Mouse (Mus musculus) lung, embryonic 16.5 days (tissue): ENCODE results near the gene Cxcr5. TPM values are rescaled to one million over a fixed set of nuclear protein-coding genes. Genes with fewer than 3 reads are reported as not detected.
A peak's percentile ranks its signal among the peaks of the same experiment; 100 is the strongest.

Source experiments
- ATAC-seq: fragments of 200-750 bp; cut with Nextera tagmentation; 2 replicates; pipeline ENCODE4 v1.8.0; 2017; ENCODE audit warnings: low read depth, mild to moderate bottlenecking, moderate library complexity
- H3K27ac ChIP-seq: fragments of 300-500 bp; sonication (generic); 2 replicates; pipeline ENCODE4 v1.5.1; 2014; ENCODE audit warnings: mild to moderate bottlenecking, control low read depth, low read length
- H3K27me3 ChIP-seq: fragments of 300-500 bp; sonication (generic); 2 replicates; pipeline ENCODE4 v1.6.1; 2014; ENCODE audit warnings: low read depth, low read length, mixed read lengths; ENCODE audit not compliant: control insufficient read depth, insufficient read depth
- H3K36me3 ChIP-seq: fragments of 300-500 bp; sonication (generic); 2 replicates; pipeline ENCODE4 v1.6.1; 2014; ENCODE audit warnings: low read length; ENCODE audit not compliant: control insufficient read depth, insufficient read depth
- H3K4me1 ChIP-seq: fragments of 300-500 bp; sonication (generic); replicated peaks from 2 replicates; pipeline ENCODE4 v1.6.1; 2014; ENCODE audit warnings: low read length, mixed read lengths; ENCODE audit not compliant: control insufficient read depth, insufficient read depth
- H3K4me2 ChIP-seq: fragments of 300-500 bp; sonication (generic); 2 replicates; pipeline ENCODE4 v1.6.1; 2014; ENCODE audit warnings: low read depth, low read length, control low read depth
- H3K4me3 ChIP-seq: fragments of 300-500 bp; sonication (generic); 2 replicates; pipeline ENCODE4 v1.5.1; 2014; ENCODE audit warnings: mild to moderate bottlenecking, low read length, control low read depth
- H3K9ac ChIP-seq: fragments of 300-500 bp; sonication (generic); 2 replicates; pipeline ENCODE4 v1.6.1; 2014; ENCODE audit warnings: low read length, control low read depth
- H3K9me3 ChIP-seq: fragments of 300-500 bp; sonication (generic); 2 replicates; pipeline ENCODE4 v1.6.1; 2016; ENCODE audit warnings: low read length; ENCODE audit not compliant: control insufficient read depth
- WGBS: fragments of 180-500 bp; shearing (Covaris S2); extraction: QIAGEN DNeasy Blood & Tissue Kit; methylation state at CpG from one replicate; pipeline ENCODE4 v1.1.7; 2014; 5-methylcytosine and 5-hydroxymethylcytosine counted together
- polyA plus RNA-seq: library from polyadenylated mRNA; unstranded; fragments of >200 nt; fragmentation: Nextera tagmentation; extraction: Ambion mirVana; gene quantifications from 2 replicates; pipeline ENCODE4 v1.2.1, GENCODE M21; 2015

The Cxcr5 gene
- polyA plus RNA-seq, 1 experiment from 2014 or later: 0.08 TPM

DNA sequence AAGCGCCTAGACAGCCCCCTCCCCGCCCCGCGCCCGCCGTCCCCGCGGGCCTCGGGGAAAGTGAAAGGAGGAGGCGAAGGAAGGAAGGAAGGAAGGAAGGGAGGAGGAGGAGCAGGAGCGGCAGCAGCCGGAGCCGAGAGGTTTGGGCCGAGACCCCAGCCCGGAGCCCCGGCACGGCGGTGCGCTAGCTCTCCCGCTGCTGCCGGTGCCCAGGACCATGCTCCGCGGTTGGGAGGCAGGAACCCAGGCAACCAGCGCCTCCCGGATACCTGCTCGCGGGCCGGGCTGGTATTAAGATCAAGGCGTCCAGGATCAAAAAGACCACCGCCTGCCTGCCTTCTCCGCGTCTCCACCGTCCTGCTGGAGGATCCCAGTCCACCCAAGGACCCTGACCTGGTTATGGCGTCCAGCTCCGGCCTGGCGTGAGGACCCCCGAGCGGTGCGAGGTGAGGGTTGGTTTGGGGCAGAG, 78.6 kb downstream of the Cxcr5 start:
- Histone ChIP-seq H3K4me1 (peaks cover 45% of the 10 kb centered on the region), H3K9ac (peak overlapping the region; percentile 98), H3K36me3 (no peaks in the 10 kb centered on the region), H3K4me2 (peak overlapping the region; percentile 80), H3K9me3 (no peaks in the 10 kb centered on the region), H3K4me3 (peak overlapping the region; percentile 97), H3K27me3 (no peaks in the 10 kb centered on the region), H3K27ac (peak overlapping the region; percentile 98)
- WGBS: 0% methylated on average over 38 of the region's 39 CpGs
- ATAC-seq: no peak

- peak within 1 kb of the TSS; percentile 98 for H3K9ac ChIP-seq
- no peaks in the 10 kb centered on the region for H3K27me3 ChIP-seq
- no peaks in the 10 kb centered on the region for H3K36me3 ChIP-seq
- peak within 1 kb of the TSS; percentile 98 for H3K27ac ChIP-seq
- H3K4me3 ChIP-seq: peak within 1 kb of the TSS; percentile 97
- peaks cover 42% of the 10 kb centered on the region for H3K4me1 ChIP-seq
- no peaks in the 10 kb centered on the region for H3K9me3 ChIP-seq
- peak within 1 kb of the TSS; percentile 80 for H3K4me2 ChIP-seq
- 0% methylated on average over 12 of the region's 31 CpGs for WGBS
- peak; percentile 42 for ATAC-seq
Measured at GRCm38 (mm10) chr9:44482552-44482951, 79.1 kb downstream of the Cxcr5 start, which contains the start of gene Bcl9l. Gene Bcl9l (plus strand): TSS chr9:44482825.

DNA sequence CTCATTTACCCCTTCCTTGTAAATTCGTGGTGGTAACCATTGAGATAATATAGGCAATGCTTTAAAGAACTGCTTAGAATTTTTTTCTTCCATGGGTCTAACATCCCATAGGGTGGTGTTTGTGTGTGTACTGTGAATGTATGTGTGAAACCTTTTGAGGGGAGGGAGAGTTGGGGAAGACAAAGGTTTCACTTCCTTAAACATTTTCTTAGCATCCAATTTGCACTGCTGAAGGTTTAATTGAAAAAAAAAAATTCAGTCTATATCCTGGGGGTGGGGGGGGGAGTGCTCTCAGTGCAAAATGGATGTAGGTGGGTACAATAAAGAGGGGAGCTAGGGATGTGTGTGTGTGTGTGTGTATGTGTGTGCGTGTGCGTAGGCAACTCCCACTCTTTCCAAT, 79.6 kb downstream of the Cxcr5 start:
- whole genome bisulfite sequencing: 8% methylated on average over 3 of the region's 3 CpGs
- Histone ChIP-seq H3K9me3 (no peaks in the 10 kb centered on the region), H3K4me3 (peak overlapping the region; percentile 97), H3K36me3 (no peaks in the 10 kb centered on the region), H3K9ac (peak overlapping the region; percentile 98), H3K27ac (peak overlapping the region; percentile 98), H3K4me2 (peak overlapping the region; percentile 80), H3K27me3 (no peaks in the 10 kb centered on the region), H3K4me1 (peaks cover 45% of the 10 kb centered on the region)
- no peak for ATAC-seq

GRCm38 (mm10) chr9:44479628-44480428, 81.8 kb downstream of the Cxcr5 start:
- H3K9ac ChIP-seq: peak overlapping the region; percentile 96
- H3K36me3 ChIP-seq: no peaks in the 10 kb centered on the region
- no peaks in the 10 kb centered on the region for H3K9me3 ChIP-seq
- H3K4me2 ChIP-seq: peak overlapping the region; percentile 98
- 0% methylated on average over 26 of the region's 26 CpGs for WGBS
- peaks cover 26% of the 10 kb centered on the region for H3K4me1 ChIP-seq
- no peaks in the 10 kb centered on the region for H3K27me3 ChIP-seq
- H3K27ac ChIP-seq: peak overlapping the region; percentile 100
- peak overlapping the region; percentile 86 for H3K4me3 ChIP-seq
- peak; percentile 47 for ATAC-seq

DNA sequence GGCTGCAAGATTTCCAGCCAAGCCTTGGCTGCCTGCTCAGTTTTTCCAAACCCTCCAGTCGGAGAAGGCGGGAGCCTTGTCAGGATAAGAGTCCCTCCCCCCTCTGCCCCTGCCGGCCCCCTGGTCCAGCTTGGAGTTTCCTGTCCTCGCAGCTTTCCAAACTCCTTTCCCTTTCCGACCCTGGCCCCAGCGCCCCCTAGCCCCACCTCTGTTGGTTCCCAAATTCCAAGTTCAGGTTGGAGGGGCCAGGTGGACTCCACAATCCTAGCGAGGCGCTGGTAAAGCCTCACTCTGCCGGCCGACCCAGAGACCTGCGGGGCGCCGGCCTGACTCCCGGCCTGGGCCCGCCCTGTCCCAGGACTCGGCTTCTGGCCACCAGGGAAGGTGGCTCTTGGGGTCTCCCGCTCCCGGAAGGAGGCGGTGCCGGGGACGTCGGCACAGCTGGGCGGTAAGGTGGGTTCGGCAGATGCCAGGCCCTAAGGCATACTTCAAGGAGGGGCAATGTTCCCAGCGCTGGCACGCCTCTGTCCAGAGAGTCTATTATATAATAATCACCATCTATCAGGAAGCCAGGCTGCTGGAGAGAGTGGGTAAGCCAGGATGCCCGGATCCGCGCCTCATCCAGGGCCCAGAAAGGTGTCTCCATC, 82.6 kb downstream of the Cxcr5 start:
- no peaks in the 10 kb centered on the region for H3K9me3 ChIP-seq
- peak; percentile 70 for ATAC-seq
- H3K27me3 ChIP-seq: no peaks in the 10 kb centered on the region
- peak overlapping the region; percentile 98 for H3K4me2 ChIP-seq
- H3K4me1 ChIP-seq: peaks cover 20% of the 10 kb centered on the region
- H3K9ac ChIP-seq: peak overlapping the region; percentile 96
- WGBS: under 1% methylated on average over 29 of the region's 29 CpGs
- no peaks in the 10 kb centered on the region for H3K36me3 ChIP-seq
- peak overlapping the region; percentile 100 for H3K27ac ChIP-seq
- H3K4me3 ChIP-seq: peak overlapping the region; percentile 86

DNA sequence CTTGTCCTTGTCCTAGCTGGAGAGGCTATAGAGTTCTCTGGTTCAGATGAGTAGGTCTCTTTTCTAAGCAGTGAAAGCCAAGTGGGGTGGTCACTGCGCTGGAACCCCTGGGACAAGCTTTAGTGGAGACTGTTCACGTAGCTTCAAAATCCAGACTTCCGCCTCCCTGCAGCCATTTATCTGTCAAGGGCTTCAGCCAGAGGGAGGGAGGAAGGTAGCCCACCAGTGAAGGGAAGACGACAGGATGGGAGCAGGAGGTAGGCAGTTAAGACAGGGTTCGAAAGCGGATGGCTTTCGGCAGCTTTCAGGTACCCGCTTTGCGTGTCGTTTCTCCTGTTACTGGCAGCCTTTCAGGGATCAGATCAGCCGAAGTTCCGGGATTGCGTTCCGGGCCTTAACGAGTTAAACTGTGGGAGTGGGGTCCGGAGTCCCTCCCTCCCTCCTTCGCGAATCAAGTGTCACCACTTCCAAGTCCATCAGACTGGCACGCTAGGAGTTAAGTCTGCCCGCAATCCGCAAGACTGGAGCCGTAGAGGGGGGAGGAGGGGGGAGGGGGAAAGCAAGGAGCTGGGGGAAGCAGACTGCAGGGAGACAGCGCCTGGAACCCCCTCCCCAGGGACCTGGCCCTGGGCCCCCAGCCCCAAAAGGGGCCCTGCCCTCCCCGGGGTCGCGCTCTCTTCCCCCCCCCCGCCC, 83.3 kb downstream of the Cxcr5 start:
- under 1% methylated on average over 26 of the region's 27 CpGs for WGBS
- peaks cover 20% of the 10 kb centered on the region for H3K4me1 ChIP-seq
- H3K4me3 ChIP-seq: peak overlapping the region; percentile 86
- peak overlapping the region; percentile 96 for H3K9ac ChIP-seq
- peak; percentile 71 for ATAC-seq
- peak overlapping the region; percentile 98 for H3K4me2 ChIP-seq
- H3K27ac ChIP-seq: peak overlapping the region; percentile 100
- no peaks in the 10 kb centered on the region for H3K27me3 ChIP-seq
- no peaks in the 10 kb centered on the region for H3K36me3 ChIP-seq
- H3K9me3 ChIP-seq: no peaks in the 10 kb centered on the region

- H3K27ac ChIP-seq: peak overlapping the region; percentile 100
- no peaks in the 10 kb centered on the region for H3K27me3 ChIP-seq
- ATAC-seq: peak; percentile 16; the same call in 1 of the 2 replicates
- peaks cover 20% of the 10 kb centered on the region for H3K4me1 ChIP-seq
- peak overlapping the region; percentile 86 for H3K4me3 ChIP-seq
- no peaks in the 10 kb centered on the region for H3K36me3 ChIP-seq
- H3K9me3 ChIP-seq: no peaks in the 10 kb centered on the region
- H3K9ac ChIP-seq: peak overlapping the region; percentile 96
- 4% methylated on average over 24 of the region's 24 CpGs for WGBS
- peak overlapping the region; percentile 98 for H3K4me2 ChIP-seq
Measured at GRCm38 (mm10) chr9:44477339-44478228, 84.1 kb downstream of the Cxcr5 start.

GRCm38 (mm10) chr9:44475936-44476335, 85.7 kb downstream of the Cxcr5 start:
- H3K4me3 ChIP-seq: no peak overlapping the region
- H3K27ac ChIP-seq: no peak overlapping the region
- H3K36me3 ChIP-seq: no peaks in the 10 kb centered on the region
- no peaks in the 10 kb centered on the region for H3K9me3 ChIP-seq
- no peak for ATAC-seq
- peaks cover 15% of the 10 kb centered on the region for H3K4me1 ChIP-seq
- no peaks in the 10 kb centered on the region for H3K27me3 ChIP-seq
- WGBS: 90% methylated on average over 3 of the region's 3 CpGs
- no peak overlapping the region for H3K4me2 ChIP-seq
- H3K9ac ChIP-seq: no peak overlapping the region
